Mouse (Mus musculus) CH12.LX (cell line): ENCODE data around the gene Zfp592.

Experiments used
- CHD1 ChIP-seq: IDR thresholded peaks from 2 replicates; pipeline ENCODE4 v1.6.1; 2012; ENCODE audit warnings: low read depth, low read length, improper control_type of control experiment, inconsistent platforms
- CTCF ChIP-seq, 2 experiments: IDR thresholded peaks in 1 of 2; conservative IDR thresholded peaks in 1 of 2; 2 replicates each; pipeline ENCODE4 v1.5.1; 2011 to 2012; ENCODE audit warnings: low read depth in 2 of 2, low read length in 2 of 2, improper control_type of control experiment in 1 of 2, inconsistent platforms in 1 of 2, mild to moderate bottlenecking in 1 of 2, moderate library complexity in 1 of 2
- ETS1 ChIP-seq: conservative IDR thresholded peaks from 2 replicates; pipeline ENCODE4 v1.6.1; 2012; ENCODE audit warnings: low read depth, mild to moderate bottlenecking, inconsistent platforms, low read length, improper control_type of control experiment, moderate library complexity
- GABPA ChIP-seq: IDR thresholded peaks from 2 replicates; pipeline ENCODE4 v1.6.1; 2012; ENCODE audit warnings: low read depth, low read length, improper control_type of control experiment, inconsistent platforms; ENCODE audit not compliant: insufficient replicate concordance
- HCFC1 ChIP-seq: IDR thresholded peaks from 2 replicates; pipeline ENCODE4 v1.6.1; 2012; ENCODE audit warnings: low read depth, mild to moderate bottlenecking, inconsistent platforms, low read length, improper control_type of control experiment
- MXI1 ChIP-seq: IDR thresholded peaks from 2 replicates; pipeline ENCODE4 v1.6.1; 2011; ENCODE audit warnings: mild to moderate bottlenecking, low read depth, low read length, improper control_type of control experiment
- POLR2A ChIP-seq: IDR thresholded peaks from 2 replicates; pipeline ENCODE4 v1.6.1; 2011; ENCODE audit warnings: low read depth, mild to moderate bottlenecking, improper control_type of control experiment, low read length
- POLR2AphosphoS2 ChIP-seq: IDR thresholded peaks from 2 replicates; pipeline ENCODE4 v1.6.1; 2011; ENCODE audit warnings: low read depth, low read length, improper control_type of control experiment
- USF1 ChIP-seq: IDR thresholded peaks from 2 replicates; pipeline ENCODE4 v1.6.1; 2014; ENCODE audit warnings: low read depth, mild to moderate bottlenecking, inconsistent platforms, low read length, improper control_type of control experiment
- ZC3H11A ChIP-seq: IDR thresholded peaks from 2 replicates; pipeline ENCODE4 v1.6.1; 2012; ENCODE audit warnings: low read depth, mild to moderate bottlenecking, inconsistent platforms, low read length, improper control_type of control experiment

- no peak for TF ChIP-seq POLR2A
- TF ChIP-seq GABPA, result no peak
- TF ChIP-seq CTCF (conservative IDR thresholded peaks at IDR 0.05 in 1 of 2, IDR thresholded peaks at IDR 0.05 in 1 of 2; ENCODE audit: low read depth in 2 of 2, low read length in 2 of 2), result no peak
- TF ChIP-seq CHD1, result no peak
- TF ChIP-seq POLR2AphosphoS2, result no peak
- no peak for TF ChIP-seq MXI1
- no peak for TF ChIP-seq ETS1
- no peak for TF ChIP-seq USF1
- no peak for TF ChIP-seq ZC3H11A
- no peak for TF ChIP-seq HCFC1
Observed at GRCm38 (mm10) chr7:80952140-80952539, 41.3 kb upstream of the Zfp592 start.
